In the genomic region with DNA sequence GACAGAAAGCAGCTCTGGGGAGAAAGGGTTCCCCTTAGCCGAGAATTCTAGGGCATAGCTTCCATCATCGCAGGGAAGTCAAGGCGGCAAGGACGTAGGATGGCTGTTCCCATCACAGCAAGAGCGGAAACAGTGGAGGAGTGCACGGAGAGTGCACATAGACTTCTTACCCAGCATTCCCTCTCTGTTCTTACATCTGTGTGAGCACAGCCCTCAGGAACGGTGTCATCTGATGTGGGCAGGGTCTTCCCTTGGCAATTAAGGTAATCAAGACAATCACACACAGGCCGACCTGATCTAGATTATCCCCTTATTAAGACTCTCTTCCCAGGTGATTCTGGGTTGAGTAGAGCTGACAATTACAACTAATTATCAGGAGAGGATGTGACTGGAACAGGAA, we compare ENCODE assay signal across 21 mouse cellular contexts.
DNase-seq lines count a peak whose midpoint lies in the region; ATAC-seq and TF ChIP-seq lines count a peak whose summit lies in the region.
"Had no signal": no experiment of that assay in that cellular context is flagged by ENCODE, and none has a peak within 500 bp of the region (broad histone marks: within the 10 kb centered on the region; RNA-seq: fewer than 3 reads in every experiment).

No protein-coding gene starts in this region.

- H3K27me3 ChIP-seq in hindbrain, embryonic 13.5 days = no peaks in the 10 kb centered on the region
- H3K27me3 ChIP-seq in hindbrain, embryonic 12.5 days = no peaks in the 10 kb centered on the region
- H3K27me3 ChIP-seq in lung, embryonic 14.5 days (ENCODE audit: insufficient read depth, low read length) = no peaks in the 10 kb centered on the region
- H3K27me3 ChIP-seq in embryonic facial prominence, embryonic 15.5 days = no peaks in the 10 kb centered on the region
- H3K27me3 ChIP-seq: forebrain, embryonic 15.5 days had no signal

- no peak overlapping the region for H3K9ac ChIP-seq in hindbrain, embryonic 13.5 days
- no peak overlapping the region for H3K9ac ChIP-seq in hindbrain, embryonic 12.5 days
- H3K9ac ChIP-seq in lung, embryonic 14.5 days = no peak overlapping the region
- H3K9ac ChIP-seq in embryonic facial prominence, embryonic 15.5 days = no peak overlapping the region
- H3K9ac ChIP-seq: forebrain, embryonic 15.5 days had no signal

- no peaks in the 10 kb centered on the region for H3K36me3 ChIP-seq in hindbrain, embryonic 13.5 days
- H3K36me3 ChIP-seq in hindbrain, embryonic 12.5 days = no peaks in the 10 kb centered on the region
- no peaks in the 10 kb centered on the region for H3K36me3 ChIP-seq in lung, embryonic 14.5 days (ENCODE audit: insufficient read depth)
- no peaks in the 10 kb centered on the region for H3K36me3 ChIP-seq in embryonic facial prominence, embryonic 15.5 days
- H3K36me3 ChIP-seq: forebrain, embryonic 15.5 days; G1E; heart, embryonic 10.5 days had no signal

- no peak overlapping the region for H3K4me2 ChIP-seq in hindbrain, embryonic 13.5 days
- no peak overlapping the region for H3K4me2 ChIP-seq in hindbrain, embryonic 12.5 days (replicated peaks)
- H3K4me2 ChIP-seq in lung, embryonic 14.5 days = no peak overlapping the region
- no peak overlapping the region for H3K4me2 ChIP-seq in embryonic facial prominence, embryonic 15.5 days (replicated peaks)
- H3K4me2 ChIP-seq: forebrain, embryonic 15.5 days had no signal

- no peak for TF ChIP-seq CTCF in lung, embryonic 14.5 days (IDR thresholded peaks at IDR 0.05; ENCODE audit: low read depth)
- TF ChIP-seq CTCF in lung, adult 2 months (IDR thresholded peaks at IDR 0.05; ENCODE audit: insufficient read depth, low read length) = no peak

- peaks cover 9% of the 10 kb centered on the region for H3K4me1 ChIP-seq in hindbrain, embryonic 13.5 days (replicated peaks)
- H3K4me1 ChIP-seq in hindbrain, embryonic 12.5 days = no peaks in the 10 kb centered on the region
- H3K4me1 ChIP-seq in lung, embryonic 14.5 days (ENCODE audit: insufficient read depth) = no peaks in the 10 kb centered on the region; the same call in 1 of the 2 replicates
- no peaks in the 10 kb centered on the region for H3K4me1 ChIP-seq in lung, adult 2 months (ENCODE audit: control insufficient read depth, insufficient read depth, low read length)
- no peaks in the 10 kb centered on the region for H3K4me1 ChIP-seq in embryonic facial prominence, embryonic 15.5 days
- H3K4me1 ChIP-seq: forebrain, embryonic 15.5 days; heart, embryonic 10.5 days had no signal

- no peaks in the 10 kb centered on the region for H3K9me3 ChIP-seq in hindbrain, embryonic 13.5 days
- H3K9me3 ChIP-seq in hindbrain, embryonic 12.5 days (replicated peaks) = no peaks in the 10 kb centered on the region
- no peaks in the 10 kb centered on the region for H3K9me3 ChIP-seq in lung, embryonic 14.5 days (ENCODE audit: low read depth, low read length)
- no peaks in the 10 kb centered on the region for H3K9me3 ChIP-seq in embryonic facial prominence, embryonic 15.5 days (replicated peaks)
- H3K9me3 ChIP-seq: forebrain, embryonic 15.5 days; heart, embryonic 10.5 days had no signal

- H3K27ac ChIP-seq in hindbrain, embryonic 13.5 days = peak overlapping the region; percentile 52; the same call in 1 of the 2 replicates
- no peak overlapping the region for H3K27ac ChIP-seq in hindbrain, embryonic 12.5 days
- no peak overlapping the region for H3K27ac ChIP-seq in lung, embryonic 14.5 days (ENCODE audit: low read depth)
- H3K27ac ChIP-seq in embryonic facial prominence, embryonic 15.5 days (replicated peaks) = no peak overlapping the region
- H3K27ac ChIP-seq: forebrain, embryonic 15.5 days; heart, embryonic 10.5 days had no signal

- TF ChIP-seq POLR2A in lung, adult 2 months (IDR thresholded peaks at IDR 0.05; ENCODE audit: borderline replicate concordance, extremely low read depth, low read depth, low read length) = no peak

- 78% methylated on average over 8 of the region's 8 CpGs for WGBS in hindbrain, embryonic 13.5 days
- 84% methylated on average over 8 of the region's 8 CpGs for WGBS in hindbrain, embryonic 12.5 days
- 73% methylated on average over 8 of the region's 8 CpGs for WGBS in lung, embryonic 14.5 days
- 84% methylated on average over 8 of the region's 8 CpGs for WGBS in lung, adult 2 months
- WGBS in embryonic facial prominence, embryonic 15.5 days = 77% methylated on average over 8 of the region's 8 CpGs

- no peak for DNase-seq in lung, embryonic 14.5 days
- DNase-seq in lung, adult 2 months = no peak
- DNase-seq in brain, adult 2 months (ENCODE audit: low read depth, low spot score) = peak; percentile 37
- DNase-seq in heart, postnatal 10 days = no peak
- no peak for DNase-seq in frontal cortex, postnatal 10 days (ENCODE audit: low spot score in 2 of 2)
- DNase-seq: adrenal gland, adult 8-10 months; adrenal gland, postnatal 36 days; B cell, adult 2 months; cerebellum, adult 18-20 months; cerebellum, adult 9-11 months; cerebellum, postnatal 36 days; gastrocnemius, postnatal 10 days; heart, adult 18-20 months; heart, postnatal 14 days had no signal

- H3K4me3 ChIP-seq in hindbrain, embryonic 13.5 days = no peak overlapping the region
- H3K4me3 ChIP-seq in hindbrain, embryonic 12.5 days = no peak overlapping the region
- no peak overlapping the region for H3K4me3 ChIP-seq in lung, embryonic 14.5 days (ENCODE audit: low read depth, low read length)
- H3K4me3 ChIP-seq in lung, adult 2 months (replicated peaks; ENCODE audit: extremely low read depth, low read depth, low read length) = no peak overlapping the region
- no peak overlapping the region for H3K4me3 ChIP-seq in embryonic facial prominence, embryonic 15.5 days (replicated peaks)
- H3K4me3 ChIP-seq: forebrain, embryonic 15.5 days; heart, embryonic 10.5 days had no signal

- ATAC-seq in hindbrain, embryonic 13.5 days (ENCODE audit: low FRiP score) = peak; percentile 52; the same call in 1 of the 2 replicates
- ATAC-seq in hindbrain, embryonic 12.5 days (ENCODE audit: low FRiP score) = no peak
- peak; percentile 39; the same call in 1 of the 2 replicates for ATAC-seq in lung, embryonic 14.5 days (ENCODE audit: insufficient read depth)
- ATAC-seq in embryonic facial prominence, embryonic 15.5 days (ENCODE audit: insufficient number of reproducible peaks, low FRiP score, low TSS enrichment, low read depth) = 0 out of 2 replicates have a peak, but pooled peaks have one; percentile 31
- ATAC-seq: CD4-positive, CD25-positive, alpha-beta regulatory T cell, adult 4 months; forebrain, embryonic 15.5 days had no signal

- intact Hi-C loops in heart, postnatal 10 days (cut with DNase I) = no loop called here
